Mouse (Mus musculus): Measurements from ENCODE around the gene C1galt1. TPM values are rescaled to one million over a fixed set of nuclear protein-coding genes. Genes with fewer than 3 reads are reported as not detected.

Gene C1galt1
- polyA plus RNA-seq (2014; fragmentation: Nextera tagmentation; extraction: Ambion mirVana) = 4.2 and 5.3 TPM in 2 replicates

DNA sequence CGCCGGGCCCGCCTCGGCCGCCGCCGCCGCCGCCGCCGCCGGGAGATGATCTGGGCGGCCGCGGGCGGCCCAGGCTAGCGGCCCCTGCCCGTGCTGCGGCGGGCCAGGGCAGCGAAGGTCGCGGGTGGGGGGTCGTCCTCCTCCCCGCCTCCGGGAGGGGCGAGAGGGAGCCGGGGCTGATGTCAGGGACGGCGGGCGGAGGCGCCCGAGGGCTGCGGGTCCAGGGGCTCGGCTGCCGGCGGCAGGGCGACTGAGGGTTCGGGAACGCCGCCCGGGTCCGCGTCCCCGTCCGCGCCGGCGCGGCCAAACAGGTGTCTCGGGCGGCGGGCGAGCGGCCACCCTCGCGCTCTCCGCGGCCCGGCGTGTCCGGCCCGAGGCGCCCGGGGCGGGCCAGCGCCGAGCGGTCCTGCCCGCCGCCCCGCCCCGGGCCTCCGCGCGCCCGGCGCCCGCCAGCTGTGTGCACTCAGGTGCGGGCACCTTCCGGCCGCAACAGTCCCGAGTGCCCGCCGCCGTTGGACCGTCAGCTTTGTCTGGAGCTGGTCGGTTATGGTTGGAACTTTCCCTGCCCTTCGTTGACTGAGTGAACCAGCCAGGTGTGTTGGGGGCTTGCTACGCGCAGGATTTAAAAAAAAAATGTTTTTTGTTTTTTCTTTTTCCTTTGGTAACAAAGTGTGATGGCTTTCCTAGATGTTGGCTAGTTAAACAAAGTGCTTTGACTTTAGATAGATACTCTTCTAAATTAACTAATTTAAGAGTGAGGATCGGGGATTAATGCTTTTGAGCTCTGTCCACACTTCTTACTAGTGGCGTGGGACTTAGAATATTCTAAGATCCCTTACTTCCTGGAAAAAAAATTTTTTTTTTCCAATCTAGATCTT lies at the start of gene C1galt1:
Gene C1galt1, plus strand, starts transcription at position 41 of the 878 bp plus-strand sequence.
- peak; percentile 89 for ATAC-seq (ENCODE audit: low FRiP score, low TSS enrichment)
- WGBS = under 1% methylated on average over 50 of the region's 93 CpGs

DNA sequence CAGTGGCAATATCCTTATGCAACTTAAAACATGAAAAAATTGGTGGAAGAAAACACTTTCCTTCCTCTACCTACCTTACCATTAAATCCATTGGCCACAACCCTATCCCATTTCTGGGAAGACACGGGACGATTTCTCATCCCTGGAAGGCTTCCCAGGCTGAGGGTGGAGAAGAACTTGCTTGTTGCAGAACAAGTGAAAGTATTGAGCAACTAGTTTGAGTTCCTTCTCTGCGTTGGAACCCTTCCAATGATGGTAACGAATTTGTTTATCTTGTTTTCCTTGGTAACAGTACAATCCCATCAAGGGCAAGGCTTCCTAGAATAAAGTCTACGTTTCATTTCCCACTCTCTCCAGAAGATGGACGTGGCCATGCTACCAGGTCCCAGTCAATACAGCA lies 44.7 kb upstream of the C1galt1 start:
- H3K9ac ChIP-seq (ENCODE audit: low read depth, low read length) = no peak overlapping the region
- H3K4me3 ChIP-seq (ENCODE audit: low read length) = no peak overlapping the region
- 82% methylated on average over 6 of the region's 6 CpGs for WGBS
- H3K9me3 ChIP-seq (ENCODE audit: control insufficient read depth, low read length) = no peaks in the 10 kb centered on the region
- H3K27ac ChIP-seq (ENCODE audit: low read depth, low read length) = no peak overlapping the region
- no peaks in the 10 kb centered on the region for H3K36me3 ChIP-seq (ENCODE audit: control insufficient read depth, insufficient read depth, low read length)
- no peak for ATAC-seq (ENCODE audit: low FRiP score, low TSS enrichment)
- no peaks in the 10 kb centered on the region for H3K27me3 ChIP-seq (ENCODE audit: control insufficient read depth, insufficient read depth, low read length)
- no peak overlapping the region for H3K4me2 ChIP-seq (replicated peaks; ENCODE audit: low read depth, low read length)
- H3K4me1 ChIP-seq (ENCODE audit: control insufficient read depth, insufficient read depth, low read length) = no peaks in the 10 kb centered on the region

More for the DNA sequence above, at the start of gene C1galt1:
- H3K9me3 ChIP-seq (ENCODE audit: control insufficient read depth, low read length) = no peaks in the 10 kb centered on the region
- no peaks in the 10 kb centered on the region for H3K27me3 ChIP-seq (ENCODE audit: control insufficient read depth, insufficient read depth, low read length)
- peak within 1 kb of the TSS; percentile 87 for H3K9ac ChIP-seq (ENCODE audit: low read depth, low read length)
- H3K4me2 ChIP-seq (replicated peaks; ENCODE audit: low read depth, low read length) = peak within 1 kb of the TSS; percentile 42
- H3K27ac ChIP-seq (ENCODE audit: low read depth, low read length) = peak within 1 kb of the TSS; percentile 90
- H3K4me3 ChIP-seq (ENCODE audit: low read length) = peak within 1 kb of the TSS; percentile 82
- H3K36me3 ChIP-seq (ENCODE audit: control insufficient read depth, insufficient read depth, low read length) = no peaks in the 10 kb centered on the region
- peaks cover 4% of the 10 kb centered on the region; the same call in 1 of the 2 replicates for H3K4me1 ChIP-seq (ENCODE audit: control insufficient read depth, insufficient read depth, low read length)

DNA sequence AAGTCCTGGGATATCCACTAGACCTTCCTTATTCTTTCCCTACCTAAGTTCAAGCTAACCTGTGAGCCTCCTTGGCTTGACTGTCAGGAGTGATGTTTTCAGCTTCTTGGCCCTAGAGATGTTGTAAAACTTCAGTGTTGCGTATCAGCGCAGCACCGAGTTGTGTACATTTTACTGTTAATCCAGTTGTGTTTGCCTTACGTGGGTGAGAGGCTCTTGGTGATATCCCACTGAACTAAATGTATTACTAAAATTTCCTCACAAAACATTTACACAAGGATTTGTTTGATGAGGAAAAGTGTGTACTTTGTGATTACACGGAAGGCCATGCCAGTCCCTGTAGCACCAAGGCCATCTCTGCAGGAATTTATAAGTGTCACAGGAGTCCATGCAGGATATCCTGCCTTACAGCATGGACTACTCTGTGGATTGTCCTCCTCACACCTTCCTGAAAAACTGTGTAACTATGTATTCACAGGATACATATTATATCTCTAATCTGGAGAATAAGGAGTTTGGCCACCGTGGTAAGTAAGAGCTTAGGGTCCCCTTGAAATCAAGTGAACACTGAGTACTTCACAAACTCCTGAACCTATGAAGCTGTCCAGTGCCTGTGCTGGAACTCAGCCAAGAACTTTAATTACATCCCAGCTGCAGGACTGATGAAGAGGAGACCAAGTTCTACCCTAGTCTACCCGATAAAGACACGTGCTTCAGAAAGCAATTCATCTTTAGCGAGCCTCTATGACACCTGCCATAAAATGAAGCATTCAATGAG lies 40.7 kb upstream of the C1galt1 start:
- 89% methylated on average over 9 of the region's 9 CpGs for WGBS
- Histone ChIP-seq H3K9ac (ENCODE audit: low read depth, low read length) (no peak overlapping the region), H3K36me3 (ENCODE audit: control insufficient read depth, insufficient read depth, low read length) (no peaks in the 10 kb centered on the region), H3K4me3 (ENCODE audit: low read length) (no peak overlapping the region), H3K27me3 (ENCODE audit: control insufficient read depth, insufficient read depth, low read length) (no peaks in the 10 kb centered on the region), H3K4me1 (ENCODE audit: control insufficient read depth, insufficient read depth, low read length) (no peaks in the 10 kb centered on the region), H3K9me3 (ENCODE audit: control insufficient read depth, low read length) (no peaks in the 10 kb centered on the region), H3K27ac (ENCODE audit: low read depth, low read length) (no peak overlapping the region), H3K4me2 (replicated peaks; ENCODE audit: low read depth, low read length) (no peak overlapping the region)
- ATAC-seq (ENCODE audit: low FRiP score, low TSS enrichment) = no peak

DNA sequence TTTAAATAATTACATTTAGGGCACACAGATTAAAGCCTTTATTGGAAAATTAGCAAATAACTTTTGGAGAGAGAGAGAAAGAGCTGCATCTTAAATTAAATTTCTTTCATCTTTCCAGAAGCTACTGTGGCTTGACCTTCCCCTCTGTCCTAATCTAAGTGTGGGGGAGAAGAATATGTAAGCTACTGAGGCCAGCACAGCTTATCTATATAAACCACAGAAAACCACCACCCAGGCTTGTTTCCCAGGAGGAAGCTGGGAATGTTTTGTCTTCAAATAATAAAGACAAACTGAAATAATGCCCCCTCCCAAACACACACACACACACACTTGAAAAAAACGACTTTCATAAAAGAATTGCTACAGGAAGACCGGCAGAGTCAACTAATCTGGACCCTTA lies 30.5 kb upstream of the C1galt1 start:
- no peak for ATAC-seq (ENCODE audit: low FRiP score, low TSS enrichment)
- H3K4me3 ChIP-seq (ENCODE audit: low read length) = no peak overlapping the region
- WGBS = 34% methylated on average over 2 of the region's 2 CpGs

DNA sequence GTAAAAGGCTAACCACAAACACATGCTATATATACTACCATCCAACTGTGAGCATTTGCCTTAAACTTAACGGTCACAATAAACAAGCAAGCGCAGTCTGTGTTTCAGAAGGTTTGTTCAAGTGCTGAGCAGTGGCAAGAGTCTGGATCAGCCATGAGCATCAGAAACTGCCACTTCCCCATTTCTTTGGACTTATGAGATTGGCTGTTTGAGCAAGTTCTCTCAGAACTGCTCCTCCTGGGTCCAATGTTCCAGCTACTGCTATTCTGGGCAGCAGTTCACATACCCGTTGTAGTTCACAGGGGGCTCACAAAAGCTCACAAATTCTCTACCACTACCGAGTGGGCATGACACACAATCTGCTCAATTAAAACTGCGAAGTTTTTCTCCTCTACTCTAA lies 28.4 kb upstream of the C1galt1 start:
- no peaks in the 10 kb centered on the region for H3K9me3 ChIP-seq (ENCODE audit: control insufficient read depth, low read length)
- no peaks in the 10 kb centered on the region for H3K4me1 ChIP-seq (ENCODE audit: control insufficient read depth, insufficient read depth, low read length)
- H3K36me3 ChIP-seq (ENCODE audit: control insufficient read depth, insufficient read depth, low read length) = no peaks in the 10 kb centered on the region
- H3K4me2 ChIP-seq (replicated peaks; ENCODE audit: low read depth, low read length) = no peak overlapping the region
- H3K27me3 ChIP-seq (ENCODE audit: control insufficient read depth, insufficient read depth, low read length) = no peaks in the 10 kb centered on the region
- H3K27ac ChIP-seq (ENCODE audit: low read depth, low read length) = no peak overlapping the region
- no peak overlapping the region for H3K4me3 ChIP-seq (ENCODE audit: low read length)
- ATAC-seq (ENCODE audit: low FRiP score, low TSS enrichment) = no peak
- no peak overlapping the region for H3K9ac ChIP-seq (ENCODE audit: low read depth, low read length)
- WGBS = 89% methylated on average over 5 of the region's 5 CpGs

More for the DNA sequence above, 30.5 kb upstream of the C1galt1 start:
- Histone ChIP-seq H3K9ac (ENCODE audit: low read depth, low read length) (no peak overlapping the region), H3K9me3 (ENCODE audit: control insufficient read depth, low read length) (no peaks in the 10 kb centered on the region), H3K36me3 (ENCODE audit: control insufficient read depth, insufficient read depth, low read length) (no peaks in the 10 kb centered on the region), H3K4me1 (ENCODE audit: control insufficient read depth, insufficient read depth, low read length) (no peaks in the 10 kb centered on the region), H3K27me3 (ENCODE audit: control insufficient read depth, insufficient read depth, low read length) (no peaks in the 10 kb centered on the region), H3K4me2 (replicated peaks; ENCODE audit: low read depth, low read length) (no peak overlapping the region), H3K27ac (ENCODE audit: low read depth, low read length) (no peak overlapping the region)

DNA sequence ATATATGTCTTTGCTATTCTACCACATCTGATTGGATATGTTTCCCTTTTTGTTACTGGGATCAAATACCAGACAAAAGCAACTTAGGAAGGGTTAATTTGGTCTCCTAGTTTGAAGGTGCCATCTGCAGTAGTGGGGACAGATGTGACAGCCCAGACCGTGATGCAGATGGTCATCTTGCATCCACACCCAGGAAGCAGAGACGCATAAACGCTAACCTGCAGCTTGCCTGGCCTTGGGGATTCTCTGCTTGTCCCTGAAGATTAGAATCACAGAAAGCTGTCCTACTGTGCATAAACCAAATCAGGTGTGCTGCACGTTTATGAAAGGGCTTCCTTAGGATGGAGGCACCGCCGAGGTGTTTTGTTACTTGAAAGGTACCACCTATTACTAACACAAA lies 22.0 kb upstream of the C1galt1 start:
- no peak for ATAC-seq (ENCODE audit: low FRiP score, low TSS enrichment)
- 64% methylated on average over 6 of the region's 6 CpGs for WGBS
- Histone ChIP-seq H3K36me3 (ENCODE audit: control insufficient read depth, insufficient read depth, low read length) (no peaks in the 10 kb centered on the region), H3K27me3 (ENCODE audit: control insufficient read depth, insufficient read depth, low read length) (no peaks in the 10 kb centered on the region), H3K27ac (ENCODE audit: low read depth, low read length) (no peak overlapping the region), H3K9me3 (ENCODE audit: control insufficient read depth, low read length) (no peaks in the 10 kb centered on the region), H3K4me3 (ENCODE audit: low read length) (no peak overlapping the region), H3K9ac (ENCODE audit: low read depth, low read length) (no peak overlapping the region), H3K4me1 (ENCODE audit: control insufficient read depth, insufficient read depth, low read length) (no peaks in the 10 kb centered on the region), H3K4me2 (replicated peaks; ENCODE audit: low read depth, low read length) (no peak overlapping the region)

DNA sequence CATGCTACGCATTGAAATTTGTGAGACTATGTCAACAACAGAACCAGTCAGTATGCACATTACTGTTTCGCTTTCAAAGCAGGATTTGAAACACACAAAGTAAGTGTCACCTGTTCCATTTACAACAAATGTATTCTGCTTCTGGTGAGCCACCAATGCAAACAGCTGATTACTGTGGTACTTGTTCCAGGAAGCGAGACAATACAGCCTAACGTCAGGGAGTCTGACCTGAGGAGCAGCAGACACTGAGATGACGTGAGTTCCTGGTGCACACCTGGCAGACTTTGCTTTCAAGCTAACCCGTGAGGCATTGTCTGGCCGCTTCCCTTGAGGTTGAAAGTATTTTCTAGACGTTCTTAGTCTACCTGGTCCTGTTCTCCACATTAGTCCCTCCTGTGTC lies 13.8 kb upstream of the C1galt1 start:
- ATAC-seq (ENCODE audit: low FRiP score, low TSS enrichment) = no peak

DNA sequence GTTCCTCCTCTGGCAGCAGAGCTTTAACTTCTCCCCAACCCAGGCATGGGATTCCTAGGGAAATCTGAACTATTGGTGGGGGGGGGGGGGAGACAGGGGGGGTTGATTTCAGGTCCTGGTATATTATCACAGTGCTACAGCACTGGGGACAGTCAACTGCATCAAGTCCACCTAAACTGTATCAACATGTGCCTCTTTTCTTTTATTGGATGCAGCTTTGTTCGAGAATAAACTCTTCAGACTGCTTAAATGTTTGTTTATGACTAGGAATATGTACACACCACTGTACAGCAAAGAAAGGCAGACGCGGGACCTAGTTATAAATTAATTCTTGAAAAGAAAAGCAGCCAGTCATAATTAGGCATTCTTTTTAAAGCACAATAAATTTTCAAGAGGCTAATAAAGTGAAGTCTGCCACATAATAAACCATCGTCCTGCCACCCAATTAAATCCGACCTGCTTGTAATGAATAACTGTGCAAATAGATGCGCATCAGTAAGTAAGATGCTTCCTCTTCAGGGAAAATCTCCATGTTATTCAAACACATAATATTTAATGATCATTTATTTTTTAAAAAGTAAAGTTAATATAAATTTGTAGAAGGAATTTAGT lies 12.0 kb upstream of the C1galt1 start:
- Histone ChIP-seq H3K9ac (ENCODE audit: low read depth, low read length) (no peak overlapping the region), H3K36me3 (ENCODE audit: control insufficient read depth, insufficient read depth, low read length) (no peaks in the 10 kb centered on the region), H3K4me2 (replicated peaks; ENCODE audit: low read depth, low read length) (no peak overlapping the region), H3K27ac (ENCODE audit: low read depth, low read length) (no peak overlapping the region), H3K4me1 (ENCODE audit: control insufficient read depth, insufficient read depth, low read length) (no peaks in the 10 kb centered on the region), H3K27me3 (ENCODE audit: control insufficient read depth, insufficient read depth, low read length) (no peaks in the 10 kb centered on the region), H3K9me3 (ENCODE audit: control insufficient read depth, low read length) (no peaks in the 10 kb centered on the region), H3K4me3 (ENCODE audit: low read length) (no peak overlapping the region)
- WGBS = 63% methylated on average over 6 of the region's 6 CpGs
- ATAC-seq (ENCODE audit: low FRiP score, low TSS enrichment) = no peak

More for the DNA sequence above, 13.8 kb upstream of the C1galt1 start:
- H3K4me2 ChIP-seq (replicated peaks; ENCODE audit: low read depth, low read length) = no peak overlapping the region
- no peaks in the 10 kb centered on the region for H3K4me1 ChIP-seq (ENCODE audit: control insufficient read depth, insufficient read depth, low read length)
- no peak overlapping the region for H3K4me3 ChIP-seq (ENCODE audit: low read length)
- H3K27ac ChIP-seq (ENCODE audit: low read depth, low read length) = no peak overlapping the region
- no peaks in the 10 kb centered on the region for H3K27me3 ChIP-seq (ENCODE audit: control insufficient read depth, insufficient read depth, low read length)
- H3K36me3 ChIP-seq (ENCODE audit: control insufficient read depth, insufficient read depth, low read length) = no peaks in the 10 kb centered on the region
- 81% methylated on average over 8 of the region's 8 CpGs for WGBS
- no peaks in the 10 kb centered on the region for H3K9me3 ChIP-seq (ENCODE audit: control insufficient read depth, low read length)
- no peak overlapping the region for H3K9ac ChIP-seq (ENCODE audit: low read depth, low read length)

All from kidney, embryonic 14.5 days (tissue).